Mouse (Mus musculus) limb, embryonic 12.5 days (tissue): ENCODE measurements around the gene Nfatc3. TPM values are rescaled to one million over a fixed set of nuclear protein-coding genes. Genes with fewer than 3 reads are reported as not detected.

Experiments used
- ATAC-seq: fragments of 200-750 bp; cut with Nextera tagmentation; 2 replicates; pipeline ENCODE4 v1.8.0; 2017; ENCODE audit warnings: low read depth, moderate TSS enrichment; ENCODE audit not compliant: insufficient number of reproducible peaks, insufficient read depth, low FRiP score, low TSS enrichment
- H3K27ac ChIP-seq: fragments of 300-500 bp; sonication (generic); 2 replicates; pipeline ENCODE4 v1.5.1; 2016; ENCODE audit warnings: mild to moderate bottlenecking, moderate library complexity
- H3K27me3 ChIP-seq: fragments of 300-500 bp; sonication (generic); 2 replicates; pipeline ENCODE4 v1.6.1; 2016; ENCODE audit warnings: mild to moderate bottlenecking, moderate library complexity
- H3K36me3 ChIP-seq: fragments of 300-500 bp; sonication (generic); 2 replicates; pipeline ENCODE4 v1.6.1; 2016; ENCODE audit warnings: mild to moderate bottlenecking, moderate library complexity
- H3K4me1 ChIP-seq: fragments of 300-500 bp; sonication (generic); replicated peaks from 2 replicates; pipeline ENCODE4 v1.6.1; 2016
- H3K4me2 ChIP-seq: fragments of 300-500 bp; sonication (generic); 2 replicates; pipeline ENCODE4 v1.6.1; 2016; ENCODE audit warnings: mild to moderate bottlenecking, moderate library complexity
- H3K4me3 ChIP-seq: fragments of 300-500 bp; sonication (generic); replicated peaks from 2 replicates; pipeline ENCODE4 v1.5.1; 2016; ENCODE audit warnings: mild to moderate bottlenecking
- H3K9ac ChIP-seq: fragments of 300-500 bp; sonication (generic); replicated peaks from 2 replicates; pipeline ENCODE4 v1.6.1; 2016; ENCODE audit warnings: mild to moderate bottlenecking, moderate library complexity
- H3K9me3 ChIP-seq: fragments of 300-500 bp; sonication (generic); 2 replicates; pipeline ENCODE4 v1.6.1; 2016; ENCODE audit warnings: mild to moderate bottlenecking, moderate library complexity
- WGBS: fragments of 180-500 bp; shearing (Covaris S2); methylation state at CpG from one replicate; pipeline ENCODE4 v1.1.7; 2016; 5-methylcytosine and 5-hydroxymethylcytosine counted together
- polyA plus RNA-seq: library from polyadenylated mRNA; unstranded; fragments of >200 nt; fragmentation: Nextera tagmentation; extraction: Ambion mirVana; gene quantifications from 2 replicates; pipeline ENCODE4 v1.2.1, GENCODE M21; 2016

The Nfatc3 gene
- polyA plus RNA-seq, 1 experiment from 2014 or later: 9.2 TPM

- Histone ChIP-seq H3K4me2 (no peak overlapping the region), H3K9ac (no peak overlapping the region), H3K9me3 (no peaks in the 10 kb centered on the region), H3K27me3 (peaks cover 3% of the 10 kb centered on the region), H3K36me3 (peaks cover 73% of the 10 kb centered on the region), H3K4me3 (no peak overlapping the region), H3K4me1 (no peaks in the 10 kb centered on the region), H3K27ac (no peak overlapping the region)
- 74% methylated on average over 3 of the region's 3 CpGs for WGBS
- ATAC-seq: no peak
These were observed 68.4 kb downstream of the Nfatc3 start for GRCm38 (mm10) chr8:106127054-106127453.

- no peaks in the 10 kb centered on the region for H3K9me3 ChIP-seq
- peaks cover 82% of the 10 kb centered on the region for H3K36me3 ChIP-seq
- H3K4me2 ChIP-seq: no peak overlapping the region
- no peak overlapping the region for H3K9ac ChIP-seq
- H3K4me1 ChIP-seq: no peaks in the 10 kb centered on the region
- no peak overlapping the region for H3K4me3 ChIP-seq
- no peak for ATAC-seq
- peaks cover 12% of the 10 kb centered on the region for H3K27me3 ChIP-seq
- H3K27ac ChIP-seq: no peak overlapping the region
- 87% methylated on average over 10 of the region's 10 CpGs for WGBS
These were observed 69.3 kb downstream of the Nfatc3 start for GRCm38 (mm10) chr8:106127882-106128410.

GRCm38 (mm10) chr8:106129232-106129930, 70.7 kb downstream of the Nfatc3 start:
- H3K27ac ChIP-seq: no peak overlapping the region

GRCm38 (mm10) chr8:106129997-106130396, 71.4 kb downstream of the Nfatc3 start:
- H3K4me2 ChIP-seq: no peak overlapping the region
- peaks cover 6% of the 10 kb centered on the region for H3K4me1 ChIP-seq
- WGBS: 82% methylated on average over 2 of the region's 2 CpGs
- no peak overlapping the region for H3K27ac ChIP-seq
- no peak overlapping the region for H3K4me3 ChIP-seq
- ATAC-seq: no peak
- peaks cover 32% of the 10 kb centered on the region for H3K27me3 ChIP-seq
- H3K9me3 ChIP-seq: no peaks in the 10 kb centered on the region
- H3K36me3 ChIP-seq: peaks cover 76% of the 10 kb centered on the region
- H3K9ac ChIP-seq: no peak overlapping the region

More at GRCm38 (mm10) chr8:106129232-106129930, 70.7 kb downstream of the Nfatc3 start:
- Histone ChIP-seq H3K4me2 (no peak overlapping the region), H3K4me3 (no peak overlapping the region), H3K4me1 (peaks cover under 1% of the 10 kb centered on the region; the same call in 1 of the 2 replicates), H3K27me3 (peaks cover 26% of the 10 kb centered on the region), H3K36me3 (peaks cover 80% of the 10 kb centered on the region), H3K9ac (no peak overlapping the region), H3K9me3 (no peaks in the 10 kb centered on the region)
- no peak for ATAC-seq

- ATAC-seq: no peak
- Histone ChIP-seq H3K36me3 (peaks cover 75% of the 10 kb centered on the region), H3K9ac (no peak overlapping the region), H3K4me2 (no peak overlapping the region), H3K27ac (no peak overlapping the region), H3K4me1 (peaks cover 12% of the 10 kb centered on the region), H3K9me3 (no peaks in the 10 kb centered on the region), H3K27me3 (peaks cover 37% of the 10 kb centered on the region), H3K4me3 (no peak overlapping the region)
- 80% methylated on average over 2 of the region's 2 CpGs for WGBS
These were observed 71.9 kb downstream of the Nfatc3 start for GRCm38 (mm10) chr8:106130505-106130904.

GRCm38 (mm10) chr8:106131021-106131420, 72.4 kb downstream of the Nfatc3 start:
- Histone ChIP-seq H3K36me3 (peaks cover 73% of the 10 kb centered on the region), H3K27ac (no peak overlapping the region), H3K4me2 (no peak overlapping the region), H3K4me3 (no peak overlapping the region), H3K9me3 (no peaks in the 10 kb centered on the region), H3K9ac (no peak overlapping the region), H3K4me1 (peaks cover 16% of the 10 kb centered on the region), H3K27me3 (peaks cover 42% of the 10 kb centered on the region)
- 87% methylated on average over 4 of the region's 4 CpGs for WGBS
- no peak for ATAC-seq

- no peak overlapping the region for H3K4me2 ChIP-seq
- H3K4me1 ChIP-seq: peaks cover 22% of the 10 kb centered on the region
- no peak overlapping the region for H3K9ac ChIP-seq
- H3K36me3 ChIP-seq: peaks cover 68% of the 10 kb centered on the region
- no peak for ATAC-seq
- 93% methylated on average over 7 of the region's 7 CpGs for WGBS
- H3K27ac ChIP-seq: no peak overlapping the region
- H3K4me3 ChIP-seq: no peak overlapping the region
- H3K27me3 ChIP-seq: peaks cover 49% of the 10 kb centered on the region
- no peaks in the 10 kb centered on the region for H3K9me3 ChIP-seq
These were observed 73.0 kb downstream of the Nfatc3 start for GRCm38 (mm10) chr8:106131488-106132222.

- H3K36me3 ChIP-seq: peaks cover 61% of the 10 kb centered on the region
- WGBS: 91% methylated on average over 11 of the region's 11 CpGs
- H3K4me3 ChIP-seq: no peak overlapping the region
- no peak for ATAC-seq
- no peak overlapping the region for H3K4me2 ChIP-seq
- no peak overlapping the region for H3K9ac ChIP-seq
- no peak overlapping the region for H3K27ac ChIP-seq
- H3K27me3 ChIP-seq: peaks cover 56% of the 10 kb centered on the region
- no peaks in the 10 kb centered on the region for H3K9me3 ChIP-seq
- H3K4me1 ChIP-seq: peaks cover 29% of the 10 kb centered on the region
These were observed 73.7 kb downstream of the Nfatc3 start for GRCm38 (mm10) chr8:106132356-106132755.

- H3K27me3 ChIP-seq: peaks cover 65% of the 10 kb centered on the region
- 62% methylated on average over 13 of the region's 13 CpGs for WGBS
- peaks cover 49% of the 10 kb centered on the region for H3K36me3 ChIP-seq
These were observed 74.9 kb downstream of the Nfatc3 start for GRCm38 (mm10) chr8:106133526-106133925.

GRCm38 (mm10) chr8:106133946-106134345, 75.3 kb downstream of the Nfatc3 start:
- no peak overlapping the region for H3K4me2 ChIP-seq
- H3K9me3 ChIP-seq: no peaks in the 10 kb centered on the region
- peaks cover 45% of the 10 kb centered on the region for H3K36me3 ChIP-seq
- H3K4me1 ChIP-seq: peaks cover 38% of the 10 kb centered on the region
- H3K4me3 ChIP-seq: no peak overlapping the region
- H3K27me3 ChIP-seq: peaks cover 70% of the 10 kb centered on the region
- no peak overlapping the region for H3K27ac ChIP-seq
- WGBS: 70% methylated on average over 6 of the region's 6 CpGs
- no peak for ATAC-seq
- H3K9ac ChIP-seq: no peak overlapping the region

More at GRCm38 (mm10) chr8:106133526-106133925, 74.9 kb downstream of the Nfatc3 start:
- H3K4me2 ChIP-seq: no peak overlapping the region
- H3K9ac ChIP-seq: no peak overlapping the region
- no peak overlapping the region for H3K27ac ChIP-seq
- H3K9me3 ChIP-seq: no peaks in the 10 kb centered on the region
- peaks cover 37% of the 10 kb centered on the region for H3K4me1 ChIP-seq
- no peak for ATAC-seq
- H3K4me3 ChIP-seq: no peak overlapping the region

- Histone ChIP-seq H3K4me1 (peaks cover 38% of the 10 kb centered on the region), H3K4me2 (peak overlapping the region; percentile 86; the same call in 1 of the 2 replicates), H3K27ac (no peak overlapping the region), H3K9me3 (no peaks in the 10 kb centered on the region), H3K27me3 (peaks cover 78% of the 10 kb centered on the region), H3K36me3 (peaks cover 35% of the 10 kb centered on the region), H3K9ac (no peak overlapping the region), H3K4me3 (peak overlapping the region; percentile 46; the same call in 1 of the 2 replicates)
- WGBS: 10% methylated on average over 14 of the region's 14 CpGs
- ATAC-seq: peak; percentile 34
These were observed 76.3 kb downstream of the Nfatc3 start for GRCm38 (mm10) chr8:106134751-106135571.
